Mouse (Mus musculus): ENCODE results near the gene Lrig2. TPM values are rescaled to one million over a fixed set of nuclear protein-coding genes. Genes with fewer than 3 reads are reported as not detected.
"Not testable (repeated sequence)": the region's sequence is repeated elsewhere in the genome, so short reads cannot be mapped to it uniquely, and the experiment has no call there.

Gene Lrig2
- total RNA-seq, 2 experiments from 2014 or later, result 25.6 to 30.8 TPM

- DNase-seq (ENCODE audit: low spot score in 2 of 2), result no peak
- intact Hi-C loops (cut with DNase I), result no loop called here
These were observed 72.9 kb downstream of the Lrig2 start for GRCm38 (mm10) chr3:104438777-104439176.

DNA sequence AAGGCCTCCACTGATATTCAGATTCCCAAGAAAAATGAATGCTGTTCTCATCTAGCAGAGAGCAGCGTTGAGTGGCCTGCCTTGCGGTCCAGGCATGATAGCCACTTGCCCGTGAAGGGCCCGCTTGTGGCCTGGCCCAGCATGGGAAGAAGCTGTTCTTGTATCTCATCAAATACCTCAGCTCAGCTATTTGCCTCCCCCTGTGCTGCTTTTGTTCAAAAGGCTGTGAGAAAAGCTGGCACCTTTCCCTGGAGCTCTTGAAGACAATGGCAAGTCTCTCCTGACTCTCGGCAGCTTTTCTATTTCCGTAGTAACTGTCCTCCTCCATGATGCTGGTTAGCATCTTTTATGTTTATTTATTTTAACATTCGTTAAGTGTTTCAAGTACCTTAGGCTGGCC, 74.1 kb downstream of the Lrig2 start:
- no peak for DNase-seq (ENCODE audit: low spot score in 2 of 2)
- intact Hi-C loops (cut with DNase I), result no loop called here

GRCm38 (mm10) chr3:104435947-104436346, 75.8 kb downstream of the Lrig2 start:
- no peak for DNase-seq (ENCODE audit: low spot score in 2 of 2)
- intact Hi-C loops (cut with DNase I), result no loop called here

- no peak for DNase-seq (ENCODE audit: low spot score in 2 of 2)
- intact Hi-C loops (cut with DNase I), result loop anchor here (5.0 kb wide), 1 partner anchor 132 kb away; no protein-coding TSS in a partner anchor
These were observed 77.4 kb downstream of the Lrig2 start for GRCm38 (mm10) chr3:104434246-104434696.

- intact Hi-C loops (cut with DNase I), result loop anchor here (5.0 kb wide), 1 partner anchor 130 kb away; no protein-coding TSS in a partner anchor
- DNase-seq (ENCODE audit: low spot score in 2 of 2), result no peak
These were observed 79.1 kb downstream of the Lrig2 start for GRCm38 (mm10) chr3:104432651-104433050.

DNA sequence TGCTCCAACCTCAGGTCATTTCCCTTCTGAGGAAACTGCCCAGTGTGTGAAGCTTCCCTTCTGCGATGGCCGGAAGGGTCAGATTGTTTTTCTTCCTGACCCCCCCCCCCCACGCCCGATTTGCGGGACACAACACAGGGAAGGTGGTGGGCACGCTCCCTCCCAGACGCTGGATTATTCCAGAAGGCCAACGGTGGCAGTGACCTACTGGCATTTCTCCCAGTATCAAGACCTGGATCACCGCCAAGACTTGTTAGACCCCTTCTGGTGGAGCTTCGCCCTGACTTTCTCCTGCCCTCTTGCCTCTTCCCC, 79.9 kb downstream of the Lrig2 start:
- DNase-seq (ENCODE audit: low spot score in 2 of 2), result no peak
- intact Hi-C loops (cut with DNase I), result loop anchor here (5.0 kb wide), 1 partner anchor 130 kb away; no protein-coding TSS in a partner anchor

DNA sequence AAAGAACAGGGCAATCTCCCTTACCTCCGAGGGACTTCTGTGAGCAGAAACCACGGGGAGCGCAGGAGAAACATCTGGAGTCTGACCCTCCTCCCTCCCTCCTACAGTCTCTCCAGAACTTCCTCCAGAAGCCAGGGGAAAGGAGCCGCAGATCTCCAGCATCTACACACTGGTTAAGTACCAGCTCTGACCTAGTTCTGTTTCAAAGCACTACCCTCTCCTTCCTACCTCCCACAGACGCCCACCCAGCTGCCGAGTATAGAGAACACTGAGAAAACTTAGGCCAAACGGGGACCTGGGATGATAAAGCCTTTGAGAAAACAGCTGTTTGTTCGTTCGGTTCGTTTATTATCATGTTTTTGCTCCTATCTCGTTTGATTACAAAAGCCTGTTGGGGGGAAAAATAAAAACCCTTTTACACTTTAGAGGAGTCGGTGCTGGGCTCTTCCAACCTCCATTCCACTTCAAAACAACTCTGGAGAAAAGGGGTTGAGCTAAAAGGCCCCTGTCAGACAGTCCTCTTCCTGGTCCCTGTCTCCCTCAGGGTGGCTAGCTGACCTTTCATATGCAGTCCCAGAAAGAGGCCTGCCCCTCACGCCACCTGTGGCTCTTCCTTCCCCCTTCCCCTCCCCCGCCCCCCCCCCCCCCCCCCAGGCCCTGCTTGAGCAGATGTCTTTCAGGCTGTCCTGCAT, 80.4 kb downstream of the Lrig2 start:
- intact Hi-C loops (cut with DNase I), result loop anchor here (5.0 kb wide), 1 partner anchor 129 kb away; no protein-coding TSS in a partner anchor
- DNase-seq (ENCODE audit: low spot score in 2 of 2), result peak; percentile 47 to 53

DNA sequence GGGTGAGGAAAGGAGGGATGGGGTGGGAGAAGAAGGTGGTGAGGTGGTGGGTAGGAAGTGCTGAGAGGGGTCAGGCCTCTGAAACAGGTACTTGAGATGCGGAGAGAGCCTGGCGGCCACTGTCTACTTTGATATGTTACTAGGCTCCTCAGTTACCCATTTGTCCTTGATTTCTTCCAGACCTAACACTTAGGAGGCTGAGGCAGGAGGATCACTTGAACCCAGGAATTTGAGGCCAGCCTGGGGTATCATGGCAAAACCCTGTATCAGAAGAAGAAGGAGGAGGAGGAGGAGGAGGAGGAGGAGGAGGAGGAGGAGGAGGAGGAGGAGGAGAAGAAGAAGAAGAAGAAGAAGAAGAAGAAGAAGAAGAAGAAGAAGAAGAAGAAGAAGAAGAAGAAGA, 84.4 kb downstream of the Lrig2 start:
- DNase-seq (ENCODE audit: low spot score in 2 of 2); intact Hi-C loops (cut with DNase I): not testable (repeated sequence)

DNA sequence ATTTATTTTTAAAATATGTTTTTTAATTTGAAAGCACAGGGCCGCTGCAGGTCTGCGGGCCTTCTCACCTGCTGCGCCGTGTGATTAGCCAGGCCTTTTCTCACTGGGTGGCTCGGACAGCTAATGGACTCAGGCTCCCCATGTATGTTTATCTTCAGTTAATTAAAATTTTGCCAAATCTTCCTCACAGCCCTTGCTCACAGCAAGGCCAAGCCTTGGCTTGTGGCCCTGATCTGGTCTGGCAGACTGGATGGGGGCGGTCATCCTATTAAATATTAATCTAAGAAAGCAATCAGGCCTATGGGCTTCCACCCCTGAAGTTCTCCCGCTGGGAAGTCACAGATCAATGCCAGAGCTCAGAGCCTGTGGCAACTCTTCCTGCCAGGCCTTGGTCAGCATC, 87.4 kb downstream of the Lrig2 start:
- no peak for DNase-seq (ENCODE audit: low spot score in 2 of 2)
- intact Hi-C loops (cut with DNase I), result no loop called here

GRCm38 (mm10) chr3:104420929-104421328, 90.8 kb downstream of the Lrig2 start:
- no peak for DNase-seq (ENCODE audit: low spot score in 2 of 2)
- intact Hi-C loops (cut with DNase I), result no loop called here

- DNase-seq (ENCODE audit: low spot score in 2 of 2), result no peak
- intact Hi-C loops (cut with DNase I), result no loop called here
These were observed 91.7 kb downstream of the Lrig2 start for GRCm38 (mm10) chr3:104419990-104420389.

- DNase-seq (ENCODE audit: low spot score in 2 of 2), result no peak
These were observed 94.9 kb downstream of the Lrig2 start for GRCm38 (mm10) chr3:104416806-104417205.

GRCm38 (mm10) chr3:104412482-104412881, 99.2 kb downstream of the Lrig2 start:
- intact Hi-C loops (cut with DNase I), result no loop called here
- DNase-seq (ENCODE audit: low spot score in 2 of 2), result no peak

More at GRCm38 (mm10) chr3:104416806-104417205, 94.9 kb downstream of the Lrig2 start:
- intact Hi-C loops (cut with DNase I), result no loop called here

GRCm38 (mm10) chr3:104407506-104407905, 104.2 kb downstream of the Lrig2 start:
- intact Hi-C loops (cut with DNase I), result no loop called here
- DNase-seq (ENCODE audit: low spot score in 2 of 2), result no peak

- intact Hi-C loops (cut with DNase I), result no loop called here
- DNase-seq (ENCODE audit: low spot score in 2 of 2), result no peak
These were observed 108.1 kb downstream of the Lrig2 start for GRCm38 (mm10) chr3:104403582-104403981.

GRCm38 (mm10) chr3:104401176-104401575, 110.5 kb downstream of the Lrig2 start:
- intact Hi-C loops (cut with DNase I), result no loop called here
- DNase-seq (ENCODE audit: low spot score in 2 of 2), result no peak

- intact Hi-C loops (cut with DNase I), result no loop called here
- no peak for DNase-seq (ENCODE audit: low spot score in 2 of 2)
These were observed 111.6 kb downstream of the Lrig2 start for GRCm38 (mm10) chr3:104400126-104400525.

GRCm38 (mm10) chr3:104399296-104400045, 112.2 kb downstream of the Lrig2 start:
- intact Hi-C loops (cut with DNase I), result no loop called here
- no peak for DNase-seq (ENCODE audit: low spot score in 2 of 2)

GRCm38 (mm10) chr3:104397316-104397715, 114.4 kb downstream of the Lrig2 start:
- intact Hi-C loops (cut with DNase I), result no loop called here
- no peak for DNase-seq (ENCODE audit: low spot score in 2 of 2)

GRCm38 (mm10) chr3:104396736-104397081, 115.0 kb downstream of the Lrig2 start:
- DNase-seq (ENCODE audit: low spot score in 2 of 2), result no peak
- intact Hi-C loops (cut with DNase I), result no loop called here
